Mouse (Mus musculus) liver, embryonic 15.5 days (tissue): ENCODE measurements around the gene Map7. TPM values are rescaled to one million over a fixed set of nuclear protein-coding genes. Genes with fewer than 3 reads are reported as not detected.

Source experiments
- ATAC-seq: fragments of 200-750 bp; cut with Nextera tagmentation; 2 replicates; pipeline ENCODE4 v1.8.0; 2017; ENCODE audit warnings: moderate number of reproducible peaks, mild to moderate bottlenecking, moderate library complexity; ENCODE audit not compliant: insufficient read depth
- H3K27ac ChIP-seq: fragments of 300-500 bp; sonication (generic); replicated peaks from 2 replicates; pipeline ENCODE4 v1.5.1; 2015; ENCODE audit warnings: mild to moderate bottlenecking, inconsistent platforms
- H3K27me3 ChIP-seq: fragments of 300-500 bp; sonication (generic); 2 replicates; pipeline ENCODE4 v1.6.1; 2015; ENCODE audit warnings: mild to moderate bottlenecking, inconsistent platforms
- H3K36me3 ChIP-seq: fragments of 300-500 bp; sonication (generic); replicated peaks from 2 replicates; pipeline ENCODE4 v1.6.1; 2015; ENCODE audit warnings: moderate library complexity, mild to moderate bottlenecking, inconsistent platforms
- H3K4me1 ChIP-seq: fragments of 300-500 bp; sonication (generic); replicated peaks from 2 replicates; pipeline ENCODE4 v1.6.1; 2015; ENCODE audit warnings: inconsistent platforms
- H3K4me2 ChIP-seq: fragments of 300-500 bp; sonication (generic); 2 replicates; pipeline ENCODE4 v1.6.1; 2015; ENCODE audit warnings: moderate library complexity, mild to moderate bottlenecking, inconsistent platforms
- H3K4me3 ChIP-seq: fragments of 300-500 bp; sonication (generic); replicated peaks from 2 replicates; pipeline ENCODE4 v1.5.1; 2015; ENCODE audit warnings: mild to moderate bottlenecking, inconsistent platforms
- H3K9ac ChIP-seq: fragments of 300-500 bp; sonication (generic); 2 replicates; pipeline ENCODE4 v1.6.1; 2015; ENCODE audit warnings: moderate library complexity, mild to moderate bottlenecking, inconsistent platforms
- H3K9me3 ChIP-seq: fragments of 300-500 bp; sonication (generic); replicated peaks from 2 replicates; pipeline ENCODE4 v1.6.1; 2016; ENCODE audit warnings: inconsistent platforms
- WGBS: fragments of 180-500 bp; shearing (Covaris S2); methylation state at CpG from one replicate; pipeline ENCODE4 v1.1.7; 2015; ENCODE audit warnings: mixed read lengths; ENCODE audit not compliant: insufficient replicate concordance; 5-methylcytosine and 5-hydroxymethylcytosine counted together
- polyA plus RNA-seq: library from polyadenylated mRNA; unstranded; fragments of >200 nt; fragmentation: Nextera tagmentation; extraction: Ambion mirVana; gene quantifications from 2 replicates; pipeline ENCODE4 v1.2.1, GENCODE M21; 2015

Map7 gene
- polyA plus RNA-seq, 1 experiment from 2014 or later, result 3.7 TPM

DNA sequence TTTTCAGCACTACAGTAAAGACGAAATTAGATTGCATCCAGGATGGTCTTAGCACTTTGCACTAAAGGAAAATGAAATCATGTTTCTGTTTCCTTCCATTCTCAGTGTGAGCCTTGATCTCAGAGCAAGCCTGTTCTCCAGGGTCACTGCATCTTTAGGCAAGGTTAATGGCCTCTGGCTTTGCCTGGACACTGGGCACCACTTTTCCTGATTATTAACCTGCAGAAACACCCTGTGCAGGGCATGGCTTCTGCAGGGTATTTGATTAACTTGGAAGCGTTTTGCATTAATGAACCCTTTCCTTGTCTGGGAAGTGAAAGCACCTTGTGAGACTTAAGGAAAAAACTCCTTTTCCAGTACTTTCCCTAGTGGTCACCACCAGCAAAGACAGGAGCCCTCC lies 111.2 kb downstream of the Map7 start:
- no peak overlapping the region for H3K27ac ChIP-seq
- ATAC-seq, result no peak
- no peak overlapping the region for H3K4me2 ChIP-seq
- H3K4me3 ChIP-seq, result no peak overlapping the region
- H3K4me1 ChIP-seq, result 0 out of 2 replicates have a peak, but pooled peaks cover 8% of the 10 kb centered on the region
- 59% methylated on average over 2 of the region's 2 CpGs for WGBS
- H3K9me3 ChIP-seq, result no peaks in the 10 kb centered on the region
- H3K36me3 ChIP-seq, result no peaks in the 10 kb centered on the region
- H3K9ac ChIP-seq, result no peak overlapping the region
- H3K27me3 ChIP-seq, result no peaks in the 10 kb centered on the region

DNA sequence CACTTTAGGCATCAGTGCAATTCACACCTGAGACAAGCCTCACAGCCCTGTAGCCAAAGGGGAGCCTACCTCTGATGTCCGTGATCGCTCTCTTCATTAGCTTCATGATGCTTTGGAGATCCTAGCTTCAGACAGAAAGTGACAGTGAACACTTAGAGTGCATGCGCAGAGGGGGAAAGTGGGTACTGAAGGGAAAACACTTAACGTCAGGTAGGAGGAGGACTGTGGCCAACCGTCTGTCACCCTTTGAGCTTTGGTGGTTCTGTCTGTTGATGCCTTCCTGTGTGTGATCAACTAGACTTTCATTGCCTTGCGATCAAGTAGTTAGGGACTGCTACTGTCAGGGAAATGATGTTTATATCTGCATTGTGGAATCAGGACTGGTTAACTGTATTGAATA lies 114.6 kb downstream of the Map7 start:
- Histone ChIP-seq H3K4me1 (no peaks in the 10 kb centered on the region), H3K27me3 (no peaks in the 10 kb centered on the region), H3K9ac (no peak overlapping the region), H3K27ac (no peak overlapping the region), H3K4me3 (no peak overlapping the region), H3K36me3 (no peaks in the 10 kb centered on the region), H3K9me3 (no peaks in the 10 kb centered on the region), H3K4me2 (no peak overlapping the region)
- ATAC-seq, result no peak
- WGBS, result 82% methylated on average over 6 of the region's 6 CpGs

DNA sequence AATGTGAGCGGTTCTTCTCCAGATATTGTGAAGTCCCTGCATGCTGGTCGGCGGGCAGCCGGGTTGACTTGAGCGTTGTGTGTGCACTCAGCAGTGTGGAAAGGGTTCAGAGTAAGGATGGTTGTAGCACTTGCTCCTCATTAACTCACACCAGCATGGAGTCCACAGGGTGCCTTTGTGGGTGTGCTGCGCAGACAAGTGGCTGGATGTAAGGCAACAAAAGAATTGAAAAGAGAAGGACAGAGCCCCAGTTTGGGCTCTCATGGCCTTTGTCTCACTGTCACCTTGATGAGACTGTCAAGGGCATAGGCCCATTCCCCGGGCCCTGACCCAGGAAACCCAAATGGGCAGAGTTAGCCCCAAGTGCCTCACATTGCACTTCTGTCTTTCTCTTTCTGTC lies 116.2 kb downstream of the Map7 start:
- no peak for ATAC-seq
- Histone ChIP-seq H3K9ac (no peak overlapping the region), H3K36me3 (no peaks in the 10 kb centered on the region), H3K4me2 (no peak overlapping the region), H3K4me3 (no peak overlapping the region), H3K27ac (no peak overlapping the region), H3K27me3 (no peaks in the 10 kb centered on the region), H3K9me3 (no peaks in the 10 kb centered on the region), H3K4me1 (no peaks in the 10 kb centered on the region)
- 84% methylated on average over 7 of the region's 7 CpGs for WGBS

DNA sequence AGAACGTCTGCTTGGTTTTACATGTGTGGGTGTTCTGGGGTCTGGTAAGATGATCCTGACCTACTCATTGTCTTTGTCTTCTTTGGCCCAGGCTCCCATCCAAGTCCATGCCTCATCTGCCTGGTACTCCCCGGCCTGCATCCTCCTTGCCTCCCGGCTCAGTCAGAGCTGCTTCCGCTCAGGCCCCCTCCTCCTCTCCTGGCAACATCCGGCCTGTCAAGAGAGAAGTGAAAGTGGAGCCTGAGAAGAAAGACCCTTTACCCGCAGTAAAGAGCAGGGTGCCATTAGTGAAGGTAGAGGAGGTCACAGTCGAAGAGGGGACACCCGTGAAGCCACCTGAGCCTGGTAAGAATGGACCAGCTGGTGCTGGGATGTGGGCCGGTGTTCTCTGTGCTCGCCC lies 118.8 kb downstream of the Map7 start:
- Histone ChIP-seq H3K27ac (no peak overlapping the region), H3K4me3 (no peak overlapping the region), H3K9me3 (no peaks in the 10 kb centered on the region), H3K4me1 (no peaks in the 10 kb centered on the region), H3K9ac (no peak overlapping the region), H3K36me3 (0 out of 2 replicates have a peak, but pooled peaks cover 5% of the 10 kb centered on the region), H3K27me3 (no peaks in the 10 kb centered on the region), H3K4me2 (no peak overlapping the region)
- ATAC-seq, result no peak
- 57% methylated on average over 10 of the region's 10 CpGs for WGBS

DNA sequence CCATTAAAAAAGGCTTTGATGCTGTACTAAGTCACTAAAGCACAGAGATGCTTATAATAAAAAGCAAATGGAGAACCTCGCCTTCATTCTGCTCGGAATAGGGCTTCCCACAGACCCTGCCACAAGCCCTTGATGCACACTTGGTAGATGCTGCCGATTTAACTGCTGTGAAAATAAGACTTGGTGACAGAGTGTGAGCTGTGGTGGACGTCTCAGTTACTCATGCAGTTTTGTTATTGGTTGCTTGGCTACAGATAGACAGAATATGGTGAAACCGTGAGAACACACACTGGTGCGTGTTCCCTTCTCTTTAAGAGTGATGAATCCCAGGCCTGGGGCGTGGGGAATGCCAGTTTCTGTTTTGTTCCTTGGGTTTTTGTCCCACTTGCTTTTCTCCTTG lies 120.7 kb downstream of the Map7 start:
- Histone ChIP-seq H3K4me1 (peaks cover 9% of the 10 kb centered on the region), H3K9ac (no peak overlapping the region), H3K4me3 (no peak overlapping the region), H3K27me3 (no peaks in the 10 kb centered on the region), H3K4me2 (no peak overlapping the region), H3K27ac (no peak overlapping the region), H3K9me3 (no peaks in the 10 kb centered on the region), H3K36me3 (0 out of 2 replicates have a peak, but pooled peaks cover 9% of the 10 kb centered on the region)
- WGBS, result 77% methylated on average over 7 of the region's 7 CpGs
- no peak for ATAC-seq

DNA sequence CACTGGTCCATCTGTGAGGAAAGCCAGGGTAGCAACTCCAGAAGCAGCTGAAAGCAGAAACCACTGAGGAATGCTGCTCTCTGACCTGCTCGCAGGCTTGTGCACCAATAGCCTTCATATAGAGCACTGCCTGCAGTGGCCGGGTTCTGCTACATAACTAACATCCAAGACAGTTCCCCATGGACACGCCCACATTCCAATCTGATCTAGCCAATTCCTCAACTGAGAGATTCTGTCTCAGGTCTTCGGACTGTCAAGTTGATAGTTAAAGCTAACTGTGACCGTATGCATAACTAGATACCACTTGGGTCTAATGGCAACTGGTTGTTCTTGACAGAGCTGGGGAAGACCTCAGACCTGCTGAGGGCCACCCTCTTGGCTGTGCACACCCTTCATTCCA lies 124.1 kb downstream of the Map7 start:
- H3K27me3 ChIP-seq, result no peaks in the 10 kb centered on the region
- H3K9me3 ChIP-seq, result no peaks in the 10 kb centered on the region
- H3K4me2 ChIP-seq, result no peak overlapping the region
- whole genome bisulfite sequencing, result 77% methylated on average over 5 of the region's 5 CpGs
- H3K27ac ChIP-seq, result no peak overlapping the region
- ATAC-seq, result no peak
- no peak overlapping the region for H3K4me3 ChIP-seq
- H3K4me1 ChIP-seq, result peaks cover 20% of the 10 kb centered on the region
- H3K9ac ChIP-seq, result no peak overlapping the region
- peaks cover 9% of the 10 kb centered on the region; the same call in 1 of the 2 replicates for H3K36me3 ChIP-seq

DNA sequence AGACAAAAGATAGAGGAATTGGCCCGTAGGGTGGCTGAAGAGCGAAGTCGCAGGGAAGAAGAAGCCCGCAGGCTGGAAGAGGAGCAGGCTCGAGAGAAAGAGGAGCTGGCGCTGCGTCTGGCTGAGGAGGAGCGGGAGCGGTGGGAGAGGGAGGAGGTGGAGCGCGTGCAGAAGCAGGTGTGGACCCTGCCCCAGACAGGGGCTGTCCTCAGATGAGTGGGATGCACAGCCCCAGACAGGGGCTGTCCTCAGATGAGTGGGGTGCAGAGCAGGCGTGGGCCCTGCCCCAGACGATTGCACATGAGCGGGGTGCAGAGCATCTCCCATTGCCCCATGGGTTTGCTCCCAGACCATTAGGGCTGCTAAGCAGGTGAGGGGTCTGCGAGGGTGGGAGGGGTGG lies 125.0 kb downstream of the Map7 start:
- peak overlapping the region; percentile 6; the same call in 1 of the 2 replicates for H3K4me2 ChIP-seq
- WGBS, result 79% methylated on average over 15 of the region's 15 CpGs
- H3K4me1 ChIP-seq, result peaks cover 20% of the 10 kb centered on the region
- peak overlapping the region; percentile 61 for H3K27ac ChIP-seq
- H3K27me3 ChIP-seq, result no peaks in the 10 kb centered on the region
- no peak overlapping the region for H3K9ac ChIP-seq
- peaks cover 9% of the 10 kb centered on the region; the same call in 1 of the 2 replicates for H3K36me3 ChIP-seq
- H3K4me3 ChIP-seq, result no peak overlapping the region
- ATAC-seq, result no peak
- no peaks in the 10 kb centered on the region for H3K9me3 ChIP-seq

DNA sequence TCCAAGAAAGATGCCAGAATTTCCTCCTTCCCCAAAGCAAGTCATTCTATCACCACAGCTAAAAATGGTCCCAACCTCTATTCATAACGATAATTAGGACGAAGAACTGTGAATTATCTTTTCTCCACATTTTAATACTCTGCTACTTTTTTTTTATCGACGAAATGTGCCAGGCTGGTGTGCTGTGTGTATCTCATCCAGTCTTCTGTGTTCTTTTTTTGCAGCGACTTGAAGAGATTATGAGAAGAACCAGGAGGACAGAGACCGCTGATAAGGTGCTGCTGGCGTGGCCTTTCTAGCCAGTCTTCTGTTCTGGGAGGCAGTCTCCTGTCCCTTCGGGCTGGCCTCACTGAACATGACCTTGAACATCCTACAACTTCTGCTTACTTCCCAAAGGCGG lies 125.8 kb downstream of the Map7 start:
- Histone ChIP-seq H3K4me1 (peaks cover 20% of the 10 kb centered on the region), H3K27ac (peak overlapping the region; percentile 61), H3K27me3 (no peaks in the 10 kb centered on the region), H3K9ac (no peak overlapping the region), H3K4me3 (no peak overlapping the region), H3K9me3 (no peaks in the 10 kb centered on the region), H3K4me2 (peak overlapping the region; percentile 6; the same call in 1 of the 2 replicates), H3K36me3 (peaks cover 9% of the 10 kb centered on the region; the same call in 1 of the 2 replicates)
- peak; percentile 78 for ATAC-seq
- 22% methylated on average over 9 of the region's 9 CpGs for WGBS

DNA sequence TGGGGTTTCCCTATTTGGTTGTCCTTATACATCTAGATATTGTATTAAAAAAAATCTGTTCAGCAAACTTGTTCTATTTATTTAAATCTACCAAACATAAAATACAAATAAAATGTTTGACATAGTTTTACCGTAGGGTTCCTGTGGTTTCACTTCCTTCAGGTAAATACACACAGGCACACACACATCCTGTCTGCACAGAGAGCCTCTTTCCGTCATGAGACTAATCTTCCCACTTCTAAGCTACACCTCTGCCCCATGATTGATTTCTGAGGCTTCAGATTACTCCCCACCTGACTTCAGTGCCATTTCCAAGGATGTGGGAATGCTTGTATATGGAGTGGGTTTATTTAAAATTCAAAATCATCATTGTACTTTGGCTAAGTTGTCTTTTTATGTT lies 133.2 kb downstream of the Map7 start:
- no peaks in the 10 kb centered on the region for H3K27me3 ChIP-seq
- whole genome bisulfite sequencing, result 51% methylated on average over 2 of the region's 2 CpGs
- no peaks in the 10 kb centered on the region; the same call in 1 of the 2 replicates for H3K36me3 ChIP-seq
- no peak overlapping the region for H3K27ac ChIP-seq
- no peak for ATAC-seq
- no peaks in the 10 kb centered on the region for H3K9me3 ChIP-seq
- H3K4me1 ChIP-seq, result no peaks in the 10 kb centered on the region; the same call in 1 of the 2 replicates
- H3K4me3 ChIP-seq, result no peak overlapping the region
- H3K4me2 ChIP-seq, result no peak overlapping the region
- H3K9ac ChIP-seq, result no peak overlapping the region

DNA sequence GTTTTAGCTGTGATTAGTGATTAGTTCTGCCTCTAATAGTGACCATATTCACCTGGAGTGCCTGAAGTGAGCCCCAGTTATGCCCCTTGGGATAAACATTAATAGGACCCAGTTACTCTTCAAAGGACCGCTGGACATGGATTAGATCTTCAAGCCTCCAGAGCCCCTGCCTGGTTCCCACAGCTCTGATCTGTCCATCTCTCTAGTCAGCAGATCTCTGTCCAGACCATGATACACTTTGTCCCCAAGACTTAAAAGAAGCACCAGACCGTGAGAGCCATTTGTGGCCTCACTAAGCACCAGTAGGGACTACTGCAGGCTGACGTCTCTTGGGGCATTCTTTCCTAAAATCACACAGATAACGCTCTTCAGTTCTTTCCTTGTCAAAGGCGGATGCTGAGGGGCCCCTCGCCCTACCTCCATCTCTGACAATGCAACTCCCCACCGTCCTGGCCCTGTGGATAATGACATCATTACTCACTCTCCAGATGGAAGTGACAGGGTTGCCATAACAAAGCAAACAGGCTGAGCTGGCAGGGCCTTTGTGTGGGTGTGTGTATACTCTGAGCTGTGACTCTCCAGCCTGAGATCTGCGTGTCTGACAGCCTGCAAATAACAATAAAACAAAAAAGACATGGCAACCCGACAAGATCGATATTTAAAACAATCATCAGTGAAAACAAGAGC lies 137.2 kb downstream of the Map7 start:
- H3K36me3 ChIP-seq, result no peaks in the 10 kb centered on the region
- ATAC-seq, result peak; percentile 28; the same call in 1 of the 2 replicates
- no peak overlapping the region for H3K9ac ChIP-seq
- H3K27ac ChIP-seq, result no peak overlapping the region
- H3K27me3 ChIP-seq, result no peaks in the 10 kb centered on the region
- H3K4me2 ChIP-seq, result no peak overlapping the region
- H3K4me1 ChIP-seq, result peaks cover under 1% of the 10 kb centered on the region; the same call in 1 of the 2 replicates
- H3K9me3 ChIP-seq, result no peaks in the 10 kb centered on the region
- no peak overlapping the region for H3K4me3 ChIP-seq
- 33% methylated on average over 10 of the region's 10 CpGs for WGBS

DNA sequence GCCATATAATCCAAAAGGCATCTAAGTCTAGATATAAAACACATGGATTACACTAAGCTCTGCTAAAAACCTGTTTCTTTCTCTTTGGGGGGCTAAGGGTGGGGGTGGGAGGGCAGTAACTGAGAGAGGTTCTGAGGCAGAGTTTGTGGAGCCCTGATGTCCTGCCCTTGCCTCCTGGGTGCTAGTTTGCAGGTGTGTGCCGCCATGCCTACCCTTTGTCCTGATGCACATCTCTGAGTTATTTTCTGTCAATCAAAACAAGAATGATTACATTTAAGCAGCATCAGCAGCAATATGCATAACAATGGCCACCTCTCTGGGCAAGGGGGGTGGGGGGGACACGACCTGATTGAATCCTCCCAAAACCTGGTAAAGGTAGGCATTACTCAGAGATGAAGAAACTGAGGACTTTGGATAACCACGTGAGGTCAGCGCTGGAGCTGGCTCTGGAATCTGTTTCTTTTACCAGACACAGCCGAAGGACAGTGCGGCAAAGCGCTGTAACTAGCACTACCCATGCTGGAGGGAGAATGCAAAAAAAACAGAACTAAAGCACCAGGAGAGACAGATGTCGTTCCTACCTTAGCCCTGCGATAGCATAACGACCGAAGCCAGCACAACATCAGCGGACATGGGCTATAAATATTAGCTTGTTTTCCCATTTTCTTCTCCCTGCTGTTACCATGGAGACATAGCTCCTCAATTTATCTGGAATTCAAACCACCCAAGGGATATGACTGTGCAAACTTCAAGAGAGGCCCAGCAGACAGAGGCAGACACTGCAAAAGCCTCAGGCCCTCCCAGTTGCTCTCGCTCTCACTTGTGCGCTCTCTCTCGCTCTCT lies 137.9 kb downstream of the Map7 start:
- Histone ChIP-seq H3K4me2 (no peak overlapping the region), H3K4me1 (peaks cover 5% of the 10 kb centered on the region; the same call in 1 of the 2 replicates), H3K9ac (no peak overlapping the region), H3K27me3 (no peaks in the 10 kb centered on the region), H3K36me3 (no peaks in the 10 kb centered on the region), H3K27ac (no peak overlapping the region), H3K4me3 (no peak overlapping the region), H3K9me3 (no peaks in the 10 kb centered on the region)
- WGBS, result 68% methylated on average over 15 of the region's 15 CpGs
- ATAC-seq, result no peak
